Mouse (Mus musculus) heart, embryonic 16.5 days (tissue): ENCODE results near the gene Foxp2. TPM values are rescaled to one million over a fixed set of nuclear protein-coding genes. Genes with fewer than 3 reads are reported as not detected.

Experiments
- ATAC-seq: fragments of 200-750 bp; cut with Nextera tagmentation; replicated peaks from 2 replicates; pipeline ENCODE4 v1.8.0; 2017; ENCODE audit warnings: moderate number of reproducible peaks; ENCODE audit not compliant: insufficient read depth, low FRiP score; ENCODE audit errors: extremely low read depth
- H3K27ac ChIP-seq: fragments of 300-500 bp; sonication (generic); 2 replicates; pipeline ENCODE4 v1.5.1; 2014; ENCODE audit warnings: mild to moderate bottlenecking, low read length, control low read depth, moderate library complexity
- H3K27me3 ChIP-seq: fragments of 300-500 bp; sonication (generic); 2 replicates; pipeline ENCODE4 v1.6.1; 2014; ENCODE audit warnings: low read length, mixed read lengths; ENCODE audit not compliant: control insufficient read depth, insufficient read depth
- H3K36me3 ChIP-seq: fragments of 300-500 bp; sonication (generic); 2 replicates; pipeline ENCODE4 v1.6.1; 2014; ENCODE audit not compliant: control insufficient read depth, insufficient read depth
- H3K4me1 ChIP-seq: fragments of 300-500 bp; sonication (generic); 2 replicates; pipeline ENCODE4 v1.6.1; 2014; ENCODE audit warnings: low read length, mixed read lengths; ENCODE audit not compliant: control insufficient read depth, insufficient read depth
- H3K4me2 ChIP-seq: fragments of 300-500 bp; sonication (generic); 2 replicates; pipeline ENCODE4 v1.6.1; 2014; ENCODE audit warnings: low read depth, mild to moderate bottlenecking, control low read depth, low read length
- H3K4me3 ChIP-seq: fragments of 300-500 bp; sonication (generic); 2 replicates; pipeline ENCODE4 v1.5.1; 2014; ENCODE audit warnings: mild to moderate bottlenecking, control low read depth, low read length
- H3K9ac ChIP-seq: fragments of 300-500 bp; sonication (generic); 2 replicates; pipeline ENCODE4 v1.6.1; 2014; ENCODE audit warnings: low read length, control low read depth
- H3K9me3 ChIP-seq: fragments of 300-500 bp; sonication (generic); replicated peaks from 2 replicates; pipeline ENCODE4 v1.6.1; 2016; ENCODE audit warnings: low read length; ENCODE audit not compliant: control insufficient read depth
- WGBS: fragments of 180-500 bp; shearing (Covaris S2); extraction: QIAGEN DNeasy Blood & Tissue Kit; methylation state at CpG from one replicate; pipeline ENCODE4 v1.1.7; 2014; 5-methylcytosine and 5-hydroxymethylcytosine counted together
- polyA plus RNA-seq: library from polyadenylated mRNA; unstranded; fragments of >200 nt; fragmentation: Nextera tagmentation; extraction: Ambion mirVana; gene quantifications from 2 replicates; pipeline ENCODE4 v1.2.1, GENCODE M21; 2015

The Foxp2 gene
- polyA plus RNA-seq, 1 experiment from 2014 or later = 5.4 TPM

DNA sequence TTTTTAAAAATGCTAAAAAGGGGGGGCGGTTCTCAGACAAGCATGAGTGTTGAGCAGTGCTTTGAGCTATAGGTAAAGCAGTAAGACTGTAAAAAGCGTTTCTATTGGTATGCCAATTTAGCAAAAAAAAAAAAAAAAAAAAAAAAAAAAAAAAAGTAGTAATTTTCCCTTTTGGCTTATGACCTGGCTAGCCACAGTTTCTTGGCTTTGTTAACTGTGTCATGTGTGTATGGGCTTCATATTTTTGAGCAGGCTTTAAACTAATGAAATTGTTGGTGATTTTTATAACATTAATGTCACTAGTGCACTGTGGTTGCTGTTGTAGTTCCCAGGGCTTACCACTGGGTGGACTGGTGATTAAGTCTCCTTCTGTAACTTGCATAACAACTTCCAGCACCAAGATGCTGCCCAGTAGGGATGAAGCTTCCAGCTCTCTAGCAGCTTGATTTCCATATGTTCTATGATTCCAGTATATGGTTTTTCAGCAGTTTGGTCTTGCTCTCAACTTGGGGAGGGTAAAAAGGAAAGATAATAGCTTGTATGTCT, 262.4 kb downstream of the Foxp2 start:
- H3K9ac ChIP-seq = no peak overlapping the region
- H3K9me3 ChIP-seq = no peaks in the 10 kb centered on the region
- no peak overlapping the region for H3K4me3 ChIP-seq
- H3K36me3 ChIP-seq = no peaks in the 10 kb centered on the region
- H3K4me2 ChIP-seq = no peak overlapping the region
- 73% methylated on average over 2 of the region's 2 CpGs for WGBS
- H3K27me3 ChIP-seq = no peaks in the 10 kb centered on the region
- ATAC-seq = no peak
- no peak overlapping the region for H3K27ac ChIP-seq
- no peaks in the 10 kb centered on the region for H3K4me1 ChIP-seq

DNA sequence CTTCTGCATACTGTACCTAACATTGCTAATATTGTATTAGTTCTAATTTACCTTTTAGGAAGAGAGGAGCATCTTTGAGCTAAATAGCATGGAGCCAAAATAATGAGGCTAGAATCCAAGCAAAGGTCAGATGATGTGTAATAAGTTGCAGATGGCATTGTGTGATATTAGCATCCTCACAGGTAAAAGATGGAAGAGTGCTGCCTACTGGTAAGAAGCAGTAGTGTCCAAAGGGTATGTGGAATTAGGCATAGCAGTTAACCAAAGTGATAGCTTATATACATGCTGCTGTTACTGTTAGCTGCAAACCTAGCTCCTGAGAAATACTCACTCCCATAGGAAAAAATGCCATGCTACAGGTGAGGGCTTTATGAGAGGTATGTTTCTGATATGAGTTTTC, 275.6 kb downstream of the Foxp2 start:
- Histone ChIP-seq H3K36me3 (no peaks in the 10 kb centered on the region), H3K9me3 (no peaks in the 10 kb centered on the region), H3K27me3 (no peaks in the 10 kb centered on the region), H3K27ac (no peak overlapping the region), H3K9ac (no peak overlapping the region), H3K4me1 (no peaks in the 10 kb centered on the region), H3K4me3 (no peak overlapping the region), H3K4me2 (no peak overlapping the region)
- ATAC-seq = no peak

DNA sequence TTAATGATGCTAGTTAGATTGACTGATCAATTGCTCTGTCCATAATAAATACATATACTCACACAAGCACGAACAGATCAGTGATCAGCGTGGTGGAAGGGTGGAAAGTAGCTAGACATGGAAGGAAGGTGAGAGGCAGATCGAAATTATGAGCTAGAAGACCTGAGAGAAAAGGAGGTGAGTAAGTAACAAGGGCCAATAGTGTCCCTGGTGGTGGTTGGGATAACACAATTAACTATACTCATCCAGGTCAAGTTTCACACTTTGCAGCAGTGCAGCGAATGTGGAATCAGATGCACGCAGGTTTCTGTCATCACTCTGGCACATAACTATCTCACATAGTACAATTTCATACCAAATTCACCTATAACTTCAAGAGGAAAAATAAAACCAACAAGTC, 291.7 kb downstream of the Foxp2 start:
- H3K4me1 ChIP-seq = no peaks in the 10 kb centered on the region
- 70% methylated on average over 5 of the region's 5 CpGs for WGBS
- H3K4me3 ChIP-seq = no peak overlapping the region
- no peaks in the 10 kb centered on the region for H3K9me3 ChIP-seq
- H3K36me3 ChIP-seq = no peaks in the 10 kb centered on the region
- no peak overlapping the region for H3K4me2 ChIP-seq
- H3K27ac ChIP-seq = no peak overlapping the region
- ATAC-seq = no peak
- H3K9ac ChIP-seq = no peak overlapping the region
- no peaks in the 10 kb centered on the region for H3K27me3 ChIP-seq

DNA sequence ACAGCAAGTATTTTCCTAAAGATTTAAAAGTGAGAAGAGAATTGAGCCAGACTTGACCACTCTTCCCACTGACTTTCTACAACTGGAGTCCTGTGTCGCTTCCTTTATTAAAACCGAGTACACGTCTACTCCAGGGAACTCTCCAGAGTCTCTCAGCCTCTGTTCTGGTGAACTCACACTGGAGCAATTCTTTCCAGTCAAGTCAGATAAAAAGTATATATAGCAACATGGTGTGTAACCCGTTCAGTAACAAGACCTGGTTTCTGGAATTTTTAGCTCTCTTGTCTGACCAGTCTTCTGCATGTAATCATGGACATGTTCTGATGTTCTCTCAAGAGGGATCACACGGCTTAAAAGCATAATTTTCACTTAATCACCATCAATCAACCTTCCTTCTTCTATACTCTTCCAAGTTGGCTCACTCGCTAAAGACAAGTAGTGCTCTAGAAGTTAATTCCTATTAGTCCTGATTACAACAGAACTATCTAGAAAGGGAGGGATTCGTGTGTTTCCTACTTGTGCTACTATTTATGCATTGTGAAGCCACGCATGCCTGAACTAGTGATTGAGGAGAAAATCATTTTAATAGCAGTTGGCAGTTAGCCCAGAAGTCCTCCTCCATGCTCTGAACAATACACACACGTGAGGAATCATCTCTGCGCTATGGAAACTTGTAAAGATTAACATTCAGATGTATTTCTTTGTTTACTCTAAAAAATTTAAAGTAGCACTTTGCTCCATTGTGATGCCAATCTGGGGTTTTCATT, 341.2 kb downstream of the Foxp2 start:
- H3K4me1 ChIP-seq = peaks cover 7% of the 10 kb centered on the region
- H3K4me3 ChIP-seq = no peak overlapping the region
- 19% methylated on average over 10 of the region's 10 CpGs for WGBS
- no peak overlapping the region for H3K9ac ChIP-seq
- no peaks in the 10 kb centered on the region for H3K27me3 ChIP-seq
- ATAC-seq = peak; percentile 76
- no peaks in the 10 kb centered on the region for H3K9me3 ChIP-seq
- H3K4me2 ChIP-seq = peak overlapping the region; percentile 28
- peak overlapping the region; percentile 82 for H3K27ac ChIP-seq
- H3K36me3 ChIP-seq = no peaks in the 10 kb centered on the region

GRCm38 (mm10) chr6:15257393-15257792, 356.2 kb downstream of the Foxp2 start:
- H3K4me1 ChIP-seq = 0 out of 2 replicates have a peak, but pooled peaks cover 7% of the 10 kb centered on the region
- peak overlapping the region; percentile 49 for H3K4me2 ChIP-seq
- H3K27me3 ChIP-seq = no peaks in the 10 kb centered on the region
- H3K4me3 ChIP-seq = peak overlapping the region; percentile 22
- 11% methylated on average over 7 of the region's 7 CpGs for WGBS
- no peak overlapping the region for H3K9ac ChIP-seq
- no peaks in the 10 kb centered on the region for H3K36me3 ChIP-seq
- peak overlapping the region; percentile 24; the same call in 1 of the 2 replicates for H3K27ac ChIP-seq
- H3K9me3 ChIP-seq = no peaks in the 10 kb centered on the region
- peak; percentile 63 for ATAC-seq

GRCm38 (mm10) chr6:15257893-15258292, 356.7 kb downstream of the Foxp2 start:
- Histone ChIP-seq H3K36me3 (no peaks in the 10 kb centered on the region), H3K9ac (no peak overlapping the region), H3K4me3 (peak overlapping the region; percentile 22; the same call in 1 of the 2 replicates), H3K27ac (peak overlapping the region; percentile 24; the same call in 1 of the 2 replicates), H3K4me2 (peak overlapping the region; percentile 49), H3K9me3 (no peaks in the 10 kb centered on the region), H3K4me1 (0 out of 2 replicates have a peak, but pooled peaks cover 7% of the 10 kb centered on the region), H3K27me3 (no peaks in the 10 kb centered on the region)
- ATAC-seq = no peak
- WGBS = 52% methylated on average over 6 of the region's 6 CpGs

DNA sequence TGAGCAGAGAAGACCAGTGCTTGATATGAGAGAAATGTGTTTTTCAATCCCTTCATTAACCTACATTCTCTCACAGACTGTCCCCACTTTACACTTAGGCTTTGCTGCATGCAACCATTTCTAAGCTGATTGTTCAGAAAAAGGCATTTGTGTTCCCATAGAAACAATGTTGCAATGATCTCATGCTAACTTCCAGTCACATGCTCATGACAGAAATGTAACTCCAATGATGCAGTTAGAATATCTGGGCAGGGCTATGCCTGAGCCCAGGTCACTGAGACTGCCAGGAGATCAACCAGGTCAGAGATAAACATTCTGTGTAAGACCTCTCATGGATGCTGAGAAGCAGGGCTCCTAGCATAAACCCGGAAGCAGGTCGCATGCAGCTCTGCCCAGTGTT, 367.0 kb downstream of the Foxp2 start:
- H3K9me3 ChIP-seq = no peaks in the 10 kb centered on the region
- no peak overlapping the region for H3K27ac ChIP-seq
- no peaks in the 10 kb centered on the region for H3K27me3 ChIP-seq
- H3K4me1 ChIP-seq = no peaks in the 10 kb centered on the region
- WGBS = 86% methylated on average over 2 of the region's 2 CpGs
- H3K4me3 ChIP-seq = no peak overlapping the region
- H3K36me3 ChIP-seq = no peaks in the 10 kb centered on the region
- ATAC-seq = no peak
- no peak overlapping the region for H3K4me2 ChIP-seq
- no peak overlapping the region for H3K9ac ChIP-seq

DNA sequence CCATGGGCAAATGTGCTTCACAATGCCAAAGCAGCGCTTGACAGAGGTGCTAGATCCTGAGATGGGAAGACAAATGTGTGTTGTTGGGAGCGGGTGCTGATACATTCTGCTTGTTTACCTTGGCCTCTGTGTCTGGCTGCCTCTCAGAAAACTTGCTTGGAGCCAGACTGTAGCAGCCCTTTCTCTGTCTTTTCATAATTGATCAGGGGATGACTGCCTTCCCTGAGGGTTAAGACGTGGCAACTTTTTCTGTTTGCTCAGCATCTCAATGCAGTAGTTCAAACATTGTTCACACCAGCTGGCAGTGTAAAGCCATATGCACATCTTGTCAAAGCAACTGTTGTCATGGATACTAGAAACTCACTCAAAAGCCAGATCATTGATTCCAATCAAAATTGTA, 384.1 kb downstream of the Foxp2 start:
- H3K27ac ChIP-seq = no peak overlapping the region
- 54% methylated on average over 3 of the region's 3 CpGs for WGBS
- no peak overlapping the region for H3K4me2 ChIP-seq
- H3K4me1 ChIP-seq = no peaks in the 10 kb centered on the region
- no peaks in the 10 kb centered on the region for H3K27me3 ChIP-seq
- no peaks in the 10 kb centered on the region for H3K9me3 ChIP-seq
- H3K9ac ChIP-seq = no peak overlapping the region
- no peaks in the 10 kb centered on the region for H3K36me3 ChIP-seq
- no peak overlapping the region for H3K4me3 ChIP-seq
- ATAC-seq = no peak

GRCm38 (mm10) chr6:15294081-15294480, 392.9 kb downstream of the Foxp2 start:
- no peak overlapping the region for H3K27ac ChIP-seq
- no peaks in the 10 kb centered on the region for H3K4me1 ChIP-seq
- ATAC-seq = no peak
- 57% methylated on average over 5 of the region's 5 CpGs for WGBS
- no peaks in the 10 kb centered on the region for H3K27me3 ChIP-seq
- H3K36me3 ChIP-seq = no peaks in the 10 kb centered on the region
- H3K9me3 ChIP-seq = no peaks in the 10 kb centered on the region
- H3K9ac ChIP-seq = no peak overlapping the region
- H3K4me2 ChIP-seq = no peak overlapping the region
- H3K4me3 ChIP-seq = no peak overlapping the region
